Mouse (Mus musculus): Measurements from ENCODE around the gene Prr15. TPM values are rescaled to one million over a fixed set of nuclear protein-coding genes. Genes with fewer than 3 reads are reported as not detected.

Gene Prr15
- total and polyA plus RNA-seq, 2 experiments: 0.09 to 0.18 TPM

DNA sequence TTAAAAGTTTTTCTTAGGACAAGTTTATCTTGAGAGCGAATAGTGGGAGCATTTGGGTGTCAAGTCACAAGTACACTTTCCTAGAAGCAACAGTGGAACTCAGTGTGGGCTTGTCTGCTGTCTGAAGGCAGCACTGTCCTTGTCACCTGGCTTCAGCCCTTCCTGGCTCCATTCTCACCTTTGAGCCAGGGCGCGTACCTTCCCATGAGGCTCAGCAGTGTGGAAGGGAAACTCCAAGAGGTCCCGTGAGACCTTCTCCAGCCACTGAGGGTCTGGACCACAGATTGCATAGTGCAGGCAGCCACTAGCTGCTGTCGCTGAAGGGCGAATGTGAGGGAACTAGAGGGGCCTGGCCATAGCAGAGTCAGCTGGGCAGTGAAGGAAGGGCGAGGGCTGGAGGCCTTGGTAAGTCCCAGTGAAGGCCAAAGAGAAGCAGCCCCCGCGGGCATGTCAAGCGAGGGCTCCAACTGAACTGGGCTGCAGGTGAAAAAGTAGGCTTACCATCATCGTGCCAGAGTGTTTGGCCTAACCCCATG, 7.5 kb downstream of the Prr15 start:
- peaks cover 3% of the 10 kb centered on the region; the same call in 1 of the 2 replicates for H3K4me1 ChIP-seq (ENCODE audit: control insufficient read depth, insufficient read depth, low read length)
- no peak overlapping the region for H3K9ac ChIP-seq (ENCODE audit: low read depth, low read length)
- H3K27me3 ChIP-seq (ENCODE audit: control insufficient read depth, insufficient read depth, low read length): no peaks in the 10 kb centered on the region
- no peaks in the 10 kb centered on the region for H3K79me2 ChIP-seq (ENCODE audit: control insufficient read depth, insufficient read depth, low read length)
- no peak overlapping the region for H3K4me3 ChIP-seq (ENCODE audit: insufficient read depth, low read depth, low read length)
- H3K36me3 ChIP-seq (ENCODE audit: control insufficient read depth, insufficient read depth, low read length): no peaks in the 10 kb centered on the region
- H3K27ac ChIP-seq (replicated peaks; ENCODE audit: insufficient read depth, low read depth, low read length): no peak overlapping the region
- TF ChIP-seq POLR2A (IDR thresholded peaks at IDR 0.05; ENCODE audit: extremely low read depth, insufficient read depth, low read length) (no peak), CTCF (IDR thresholded peaks at IDR 0.05; ENCODE audit: low read depth, low read length) (no peak)
- 86% methylated on average over 11 of the region's 11 CpGs for WGBS
- DNase-seq (ENCODE audit: extremely low read depth, low read depth, low spot score): no peak

DNA sequence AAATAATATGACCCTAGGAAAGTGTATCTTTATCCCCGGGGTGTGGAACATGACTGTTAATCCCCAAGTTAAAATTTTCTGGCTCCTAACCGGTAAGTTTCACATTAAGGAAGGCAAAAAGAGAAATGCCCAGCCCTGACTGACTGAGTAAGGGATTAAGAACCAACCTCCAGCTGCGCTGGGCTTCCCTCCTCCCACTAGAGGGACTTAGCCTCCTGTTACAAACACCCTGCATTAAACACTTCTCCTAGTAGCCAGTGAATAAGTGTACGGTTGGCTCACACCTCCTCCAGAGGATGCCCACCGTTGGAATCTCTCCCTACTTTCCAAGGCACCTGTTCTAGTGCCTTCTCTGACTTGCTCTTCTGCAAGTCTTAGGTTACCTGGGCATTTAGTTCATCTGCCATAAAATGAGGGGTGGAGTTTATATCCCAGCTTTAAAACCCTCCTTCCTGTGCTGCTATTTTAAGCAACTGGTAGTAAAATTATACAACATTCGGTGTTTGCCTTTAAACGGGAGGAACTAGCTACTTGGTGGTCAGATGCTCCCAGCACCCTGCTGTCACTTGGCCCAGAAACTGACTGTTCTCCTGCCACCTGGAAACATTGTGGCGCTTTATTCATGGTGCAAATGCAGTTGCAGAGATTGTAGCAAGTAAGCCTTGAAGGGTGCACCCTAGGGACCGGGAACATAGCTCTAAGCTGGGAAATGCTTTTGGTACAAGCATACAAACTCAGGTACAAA, 8.2 kb downstream of the Prr15 start:
- H3K4me1 ChIP-seq (ENCODE audit: control insufficient read depth, insufficient read depth, low read length): peaks cover 3% of the 10 kb centered on the region; the same call in 1 of the 2 replicates
- no peaks in the 10 kb centered on the region for H3K79me2 ChIP-seq (ENCODE audit: control insufficient read depth, insufficient read depth, low read length)
- H3K36me3 ChIP-seq (ENCODE audit: control insufficient read depth, insufficient read depth, low read length): no peaks in the 10 kb centered on the region
- no peaks in the 10 kb centered on the region for H3K27me3 ChIP-seq (ENCODE audit: control insufficient read depth, insufficient read depth, low read length)
- no peak overlapping the region for H3K9ac ChIP-seq (ENCODE audit: low read depth, low read length)
- TF ChIP-seq POLR2A (IDR thresholded peaks at IDR 0.05; ENCODE audit: extremely low read depth, insufficient read depth, low read length) (no peak), CTCF (IDR thresholded peaks at IDR 0.05; ENCODE audit: low read depth, low read length) (no peak)
- WGBS: 68% methylated on average over 9 of the region's 9 CpGs
- H3K4me3 ChIP-seq (ENCODE audit: insufficient read depth, low read depth, low read length): no peak overlapping the region
- no peak for DNase-seq (ENCODE audit: extremely low read depth, low read depth, low spot score)
- H3K27ac ChIP-seq (replicated peaks; ENCODE audit: insufficient read depth, low read depth, low read length): no peak overlapping the region

DNA sequence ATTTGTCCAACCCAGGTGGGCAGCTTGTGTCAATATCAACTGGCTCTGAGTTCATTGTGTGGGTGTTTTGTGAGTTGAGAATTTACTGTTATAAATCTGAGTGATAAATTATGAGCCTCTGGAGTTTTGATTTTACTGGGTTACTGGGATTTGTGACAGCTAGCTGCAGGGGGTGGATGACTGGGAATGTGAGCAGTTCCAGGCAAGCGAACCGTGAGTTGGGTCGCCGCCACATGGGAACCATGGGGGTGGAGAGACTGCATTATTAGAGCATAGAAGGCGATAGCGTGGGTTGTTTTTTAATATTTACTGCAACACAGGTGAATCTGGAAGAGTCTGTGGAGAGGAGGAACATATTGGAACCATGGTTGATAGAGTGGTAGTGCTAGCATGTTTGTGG, 11.7 kb downstream of the Prr15 start:
- Histone ChIP-seq H3K36me3 (ENCODE audit: control insufficient read depth, insufficient read depth, low read length) (no peaks in the 10 kb centered on the region), H3K4me3 (ENCODE audit: insufficient read depth, low read depth, low read length) (no peak overlapping the region), H3K4me1 (ENCODE audit: control insufficient read depth, insufficient read depth, low read length) (no peaks in the 10 kb centered on the region), H3K27ac (replicated peaks; ENCODE audit: insufficient read depth, low read depth, low read length) (no peak overlapping the region), H3K79me2 (ENCODE audit: control insufficient read depth, insufficient read depth, low read length) (no peaks in the 10 kb centered on the region), H3K9ac (ENCODE audit: low read depth, low read length) (no peak overlapping the region), H3K27me3 (ENCODE audit: control insufficient read depth, insufficient read depth, low read length) (no peaks in the 10 kb centered on the region)
- no peak for DNase-seq (ENCODE audit: extremely low read depth, low read depth, low spot score)
- 96% methylated on average over 6 of the region's 6 CpGs for WGBS
- no peak for TF ChIP-seq CTCF (IDR thresholded peaks at IDR 0.05; ENCODE audit: low read depth, low read length)
- no peak for TF ChIP-seq POLR2A (IDR thresholded peaks at IDR 0.05; ENCODE audit: extremely low read depth, insufficient read depth, low read length)

DNA sequence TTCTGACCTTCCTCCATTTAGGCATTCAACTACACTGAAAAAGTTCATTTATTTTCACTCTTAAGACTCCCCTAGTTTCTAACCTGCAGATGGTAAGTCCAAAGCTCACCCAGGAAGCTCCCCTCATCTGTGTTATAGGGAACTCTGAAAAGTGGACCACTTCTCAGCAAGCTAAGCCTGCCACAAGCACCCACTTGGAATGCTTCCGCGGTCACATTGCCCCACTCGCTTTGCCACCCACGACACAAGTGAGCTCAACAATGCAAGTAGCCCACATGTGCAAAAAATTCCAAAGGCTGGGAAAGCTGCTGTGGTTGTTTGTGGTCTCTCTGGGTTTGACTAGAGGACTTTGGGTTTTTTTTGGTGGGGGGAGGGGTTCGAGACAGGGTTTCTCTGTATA, 15.5 kb downstream of the Prr15 start:
- TF ChIP-seq CTCF (IDR thresholded peaks at IDR 0.05; ENCODE audit: low read depth, low read length) (no peak), POLR2A (IDR thresholded peaks at IDR 0.05; ENCODE audit: extremely low read depth, insufficient read depth, low read length) (no peak)
- no peak for DNase-seq (ENCODE audit: extremely low read depth, low read depth, low spot score)
- 95% methylated on average over 5 of the region's 5 CpGs for WGBS

DNA sequence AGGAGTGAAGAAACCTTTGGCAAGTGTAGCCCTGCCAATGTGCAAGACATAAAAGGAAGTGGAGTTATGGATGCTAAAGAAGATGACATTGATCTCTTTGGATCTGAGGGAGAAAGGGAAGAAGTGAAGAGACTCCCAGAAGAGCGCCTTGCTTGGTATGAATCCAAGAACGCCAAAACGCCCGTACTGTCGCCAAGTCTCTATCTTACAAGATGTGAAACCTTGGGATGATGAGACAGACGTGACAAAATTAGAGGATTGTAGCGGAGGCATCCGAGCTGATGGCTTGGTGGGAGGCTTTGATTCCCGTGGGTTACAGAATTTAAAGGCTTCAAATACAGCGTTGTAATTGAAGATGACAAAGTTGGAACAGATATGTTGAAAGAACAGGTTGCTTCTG, 16.6 kb downstream of the Prr15 start:
- Histone ChIP-seq H3K4me1 (ENCODE audit: control insufficient read depth, insufficient read depth, low read length) (no peaks in the 10 kb centered on the region), H3K27me3 (ENCODE audit: control insufficient read depth, insufficient read depth, low read length) (no peaks in the 10 kb centered on the region), H3K27ac (replicated peaks; ENCODE audit: insufficient read depth, low read depth, low read length) (no peak overlapping the region), H3K4me3 (ENCODE audit: insufficient read depth, low read depth, low read length) (no peak overlapping the region), H3K9ac (ENCODE audit: low read depth, low read length) (no peak overlapping the region), H3K79me2 (ENCODE audit: control insufficient read depth, insufficient read depth, low read length) (no peaks in the 10 kb centered on the region), H3K36me3 (ENCODE audit: control insufficient read depth, insufficient read depth, low read length) (no peaks in the 10 kb centered on the region)
- TF ChIP-seq CTCF (IDR thresholded peaks at IDR 0.05; ENCODE audit: low read depth, low read length) (no peak), POLR2A (IDR thresholded peaks at IDR 0.05; ENCODE audit: extremely low read depth, insufficient read depth, low read length) (no peak)
- WGBS: 89% methylated on average over 10 of the region's 10 CpGs
- no peak for DNase-seq (ENCODE audit: extremely low read depth, low read depth, low spot score)

More for the DNA sequence above, 15.5 kb downstream of the Prr15 start:
- Histone ChIP-seq H3K36me3 (ENCODE audit: control insufficient read depth, insufficient read depth, low read length) (no peaks in the 10 kb centered on the region), H3K4me3 (ENCODE audit: insufficient read depth, low read depth, low read length) (no peak overlapping the region), H3K27ac (replicated peaks; ENCODE audit: insufficient read depth, low read depth, low read length) (no peak overlapping the region), H3K9ac (ENCODE audit: low read depth, low read length) (no peak overlapping the region), H3K4me1 (ENCODE audit: control insufficient read depth, insufficient read depth, low read length) (no peaks in the 10 kb centered on the region), H3K27me3 (ENCODE audit: control insufficient read depth, insufficient read depth, low read length) (no peaks in the 10 kb centered on the region), H3K79me2 (ENCODE audit: control insufficient read depth, insufficient read depth, low read length) (no peaks in the 10 kb centered on the region)

DNA sequence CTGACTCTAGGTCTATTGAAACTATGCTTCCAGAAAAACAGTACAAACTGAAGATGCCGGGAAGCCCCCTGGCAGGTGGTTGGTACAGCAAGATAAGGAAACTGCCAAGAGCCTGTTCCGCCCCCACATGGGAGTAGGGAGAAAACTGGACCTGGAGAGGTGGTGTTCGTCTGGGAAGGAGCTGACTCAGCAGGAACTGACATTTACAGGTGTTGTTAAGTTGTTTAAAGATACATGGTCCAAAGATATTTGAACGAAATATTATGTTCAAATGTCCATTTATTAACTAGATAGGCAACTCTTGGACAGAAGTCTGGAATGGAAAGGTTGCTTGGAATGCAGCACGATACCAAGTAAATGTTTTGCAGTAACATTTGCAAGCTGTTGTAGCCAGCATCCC, 26.2 kb downstream of the Prr15 start:
- no peaks in the 10 kb centered on the region for H3K4me1 ChIP-seq (ENCODE audit: control insufficient read depth, insufficient read depth, low read length)
- no peaks in the 10 kb centered on the region for H3K79me2 ChIP-seq (ENCODE audit: control insufficient read depth, insufficient read depth, low read length)
- no peak overlapping the region for H3K4me3 ChIP-seq (ENCODE audit: insufficient read depth, low read depth, low read length)
- no peak overlapping the region for H3K27ac ChIP-seq (replicated peaks; ENCODE audit: insufficient read depth, low read depth, low read length)
- no peaks in the 10 kb centered on the region for H3K36me3 ChIP-seq (ENCODE audit: control insufficient read depth, insufficient read depth, low read length)
- 89% methylated on average over 5 of the region's 5 CpGs for WGBS
- no peak overlapping the region for H3K9ac ChIP-seq (ENCODE audit: low read depth, low read length)
- no peaks in the 10 kb centered on the region for H3K27me3 ChIP-seq (ENCODE audit: control insufficient read depth, insufficient read depth, low read length)
- no peak for DNase-seq (ENCODE audit: extremely low read depth, low read depth, low spot score)
- no peak for TF ChIP-seq CTCF (IDR thresholded peaks at IDR 0.05; ENCODE audit: low read depth, low read length)
